9 mouse cellular contexts compared by ENCODE assay signal in genomic region chr2:119172862-119173576, GRCm38 (mm10). TPM values are rescaled to one million over a fixed set of nuclear protein-coding genes. Genes with fewer than 3 reads are reported as not detected.
DNase-seq lines count a peak whose midpoint lies in the region; ATAC-seq and TF ChIP-seq lines count a peak whose summit lies in the region.
"Had no signal": no experiment of that assay in that cellular context is flagged by ENCODE, and none has a peak within 500 bp of the region (broad histone marks: within the 10 kb centered on the region; RNA-seq: fewer than 3 reads in every experiment).

No protein-coding gene starts in this region.

- H3K4me3 ChIP-seq in G1E (ENCODE audit: low read depth, low read length) = no peak overlapping the region
- no peak overlapping the region for H3K4me3 ChIP-seq in forebrain, embryonic 14.5 days (ENCODE audit: low read depth, low read length)
- H3K4me3 ChIP-seq in hindbrain, embryonic 12.5 days = no peak overlapping the region
- H3K4me3 ChIP-seq in limb, embryonic 14.5 days (replicated peaks; ENCODE audit: low read length) = no peak overlapping the region
- no peak overlapping the region for H3K4me3 ChIP-seq in midbrain, embryonic 14.5 days (replicated peaks; ENCODE audit: low read depth, low read length)

- no peak for TF ChIP-seq CTCF in G1E (IDR thresholded peaks at IDR 0.05; ENCODE audit: low read depth, low read length)

- DNase-seq in G1E (ENCODE audit: low spot score) = peak; percentile 70
- DNase-seq in adrenal gland, adult 18-20 months (ENCODE audit: low spot score in 2 of 2) = peak; percentile 61 to 64
- peak; percentile 55 for DNase-seq in forebrain, embryonic 14.5 days (ENCODE audit: low spot score)
- no peak for DNase-seq in limb, embryonic 14.5 days (ENCODE audit: low spot score)
- peak; percentile 71 for DNase-seq in midbrain, embryonic 14.5 days
- no peak for DNase-seq in frontal cortex, postnatal 25 days (ENCODE audit: low spot score in 2 of 2)

- H3K36me3 ChIP-seq in G1E (replicated peaks) = peaks cover 59% of the 10 kb centered on the region
- H3K36me3 ChIP-seq in forebrain, embryonic 14.5 days (ENCODE audit: control insufficient read depth, insufficient read depth, low read length) = peaks cover 16% of the 10 kb centered on the region; the same call in 1 of the 2 replicates
- H3K36me3 ChIP-seq in hindbrain, embryonic 12.5 days = 0 out of 2 replicates have a peak, but pooled peaks cover 14% of the 10 kb centered on the region
- H3K36me3 ChIP-seq in limb, embryonic 14.5 days (ENCODE audit: control insufficient read depth, insufficient read depth, low read length) = peaks cover 24% of the 10 kb centered on the region
- peaks cover 14% of the 10 kb centered on the region for H3K36me3 ChIP-seq in midbrain, embryonic 14.5 days (ENCODE audit: control insufficient read depth, insufficient read depth, low read length)

- peaks cover 2% of the 10 kb centered on the region; the same call in 1 of the 2 replicates for H3K27me3 ChIP-seq in G1E (ENCODE audit: insufficient read depth, low read length)
- no peaks in the 10 kb centered on the region; the same call in 1 of the 2 replicates for H3K27me3 ChIP-seq in forebrain, embryonic 14.5 days (replicated peaks; ENCODE audit: control insufficient read depth, insufficient read depth, low read length)
- H3K27me3 ChIP-seq in hindbrain, embryonic 12.5 days = peaks cover 9% of the 10 kb centered on the region
- H3K27me3 ChIP-seq in limb, embryonic 14.5 days (ENCODE audit: control insufficient read depth, insufficient read depth, low read length) = no peaks in the 10 kb centered on the region
- H3K27me3 ChIP-seq in midbrain, embryonic 14.5 days (ENCODE audit: control insufficient read depth, insufficient read depth, low read length) = 0 out of 2 replicates have a peak, but pooled peaks cover under 1% of the 10 kb centered on the region

- H3K4me1 ChIP-seq in G1E (ENCODE audit: insufficient read depth, low read depth, low read length) = peaks cover 40% of the 10 kb centered on the region
- H3K4me1 ChIP-seq in forebrain, embryonic 14.5 days (ENCODE audit: control insufficient read depth, insufficient read depth, low read length) = peaks cover 6% of the 10 kb centered on the region; the same call in 1 of the 2 replicates
- H3K4me1 ChIP-seq in hindbrain, embryonic 12.5 days = peaks cover 32% of the 10 kb centered on the region
- peaks cover 6% of the 10 kb centered on the region for H3K4me1 ChIP-seq in limb, embryonic 14.5 days (ENCODE audit: control insufficient read depth, insufficient read depth, low read length)
- H3K4me1 ChIP-seq in midbrain, embryonic 14.5 days (ENCODE audit: control insufficient read depth, insufficient read depth, low read length) = 0 out of 2 replicates have a peak, but pooled peaks cover 7% of the 10 kb centered on the region

- no peak overlapping the region; the same call in 1 of the 2 replicates for H3K27ac ChIP-seq in forebrain, embryonic 14.5 days (ENCODE audit: low read depth, low read length)
- H3K27ac ChIP-seq in hindbrain, embryonic 12.5 days = peak overlapping the region; percentile 6; the same call in 1 of the 2 replicates
- 0 out of 2 replicates have a peak overlapping the region, but pooled peaks have one; percentile 19 for H3K27ac ChIP-seq in limb, embryonic 14.5 days (replicated peaks; ENCODE audit: low read depth, low read length)
- peak overlapping the region; percentile 5 for H3K27ac ChIP-seq in midbrain, embryonic 14.5 days (replicated peaks; ENCODE audit: low read depth, low read length)
- H3K27ac ChIP-seq: macrophage had no signal

- no peak for TF ChIP-seq POLR2A in limb, embryonic 14.5 days (IDR thresholded peaks at IDR 0.05; ENCODE audit: borderline replicate concordance, extremely low read depth, insufficient read depth, insufficient read length)

- no peaks in the 10 kb centered on the region for H3K9me3 ChIP-seq in G1E (replicated peaks)
- H3K9me3 ChIP-seq in forebrain, embryonic 14.5 days (replicated peaks; ENCODE audit: control insufficient read depth, low read length) = no peaks in the 10 kb centered on the region
- no peaks in the 10 kb centered on the region for H3K9me3 ChIP-seq in hindbrain, embryonic 12.5 days (replicated peaks)
- H3K9me3 ChIP-seq in limb, embryonic 14.5 days (ENCODE audit: control insufficient read depth, low read length) = no peaks in the 10 kb centered on the region
- H3K9me3 ChIP-seq in midbrain, embryonic 14.5 days (ENCODE audit: control insufficient read depth, low read length) = no peaks in the 10 kb centered on the region

- peak overlapping the region; percentile 46; the same call in 1 of the 2 replicates for H3K9ac ChIP-seq in forebrain, embryonic 14.5 days (ENCODE audit: low read length)
- no peak overlapping the region for H3K9ac ChIP-seq in hindbrain, embryonic 12.5 days
- peak overlapping the region; percentile 34; the same call in 1 of the 2 replicates for H3K9ac ChIP-seq in limb, embryonic 14.5 days (ENCODE audit: low read depth, low read length, severe bottlenecking)
- peak overlapping the region; percentile 14; the same call in 1 of the 2 replicates for H3K9ac ChIP-seq in midbrain, embryonic 14.5 days (replicated peaks; ENCODE audit: low read length)

- 29% methylated on average over 13 of the region's 13 CpGs for WGBS in forebrain, embryonic 14.5 days
- 26% methylated on average over 13 of the region's 13 CpGs for WGBS in hindbrain, embryonic 12.5 days
- WGBS in limb, embryonic 14.5 days = 14% methylated on average over 13 of the region's 13 CpGs
- 19% methylated on average over 13 of the region's 13 CpGs for WGBS in midbrain, embryonic 14.5 days

- H3K4me2 ChIP-seq in forebrain, embryonic 14.5 days (ENCODE audit: low read length) = no peak overlapping the region
- peak overlapping the region; percentile 14 for H3K4me2 ChIP-seq in hindbrain, embryonic 12.5 days (replicated peaks)
- no peak overlapping the region for H3K4me2 ChIP-seq in limb, embryonic 14.5 days (replicated peaks; ENCODE audit: low read depth, low read length, severe bottlenecking)
- H3K4me2 ChIP-seq in midbrain, embryonic 14.5 days (ENCODE audit: low read length) = peak overlapping the region; percentile 30

- peak; percentile 72 for ATAC-seq in G1E (ENCODE audit: extremely low read depth, insufficient number of reproducible peaks, low FRiP score, poor library complexity, severe bottlenecking)
- ATAC-seq in forebrain, embryonic 14.5 days = peak; percentile 43; the same call in 1 of the 2 replicates
- ATAC-seq in hindbrain, embryonic 12.5 days (ENCODE audit: low FRiP score) = peak; percentile 51
- ATAC-seq in limb, embryonic 14.5 days (ENCODE audit: low FRiP score, low read depth) = no peak
- peak; percentile 35; the same call in 1 of the 2 replicates for ATAC-seq in midbrain, embryonic 14.5 days (ENCODE audit: low FRiP score, low TSS enrichment)

RNA-seq across cellular contexts. Expression of gene Gm14137, which starts 1.3 kb away (rescaled TPM):
- not detected in 2 replicates for total RNA-seq in G1E (2014; fragmentation: Nextera tagmentation)
- 0.06 and 0.16 TPM in 2 replicates for total RNA-seq in G1E (2017)
- polyA plus RNA-seq in G1E (2012) = 0.02 TPM in 1 of 2 replicates, not detected in the other
- under 1 TPM in 1 of 2 experiments, not detected in 1; 0.13 TPM for total RNA-seq in adrenal gland, adult 18-20 months (2021)
- polyA plus RNA-seq in forebrain, embryonic 14.5 days (2014; fragmentation: Nextera tagmentation; extraction: Ambion mirVana) = 0.31 and 0.48 TPM in 2 replicates
- polyA plus RNA-seq in hindbrain, embryonic 12.5 days (2016; fragmentation: Nextera tagmentation; extraction: Ambion mirVana) = 0.96 and 1.1 TPM in 2 replicates
- polyA plus RNA-seq in limb, embryonic 14.5 days (2012; rRNA removed) = 0.05 and 0.15 TPM in 2 replicates
- 0.57 and 0.69 TPM in 2 replicates for polyA plus RNA-seq in limb, embryonic 14.5 days (2014; fragmentation: Nextera tagmentation; extraction: Ambion mirVana)
- polyA plus RNA-seq in midbrain, embryonic 14.5 days (2014; fragmentation: Nextera tagmentation; extraction: Ambion mirVana) = 0.43 and 0.90 TPM in 2 replicates
- polyA plus RNA-seq: cortical plate, adult 2 months; macrophage had no signal

RNA-seq across cellular contexts. Expression of gene Gchfr, which starts 5.4 kb away (rescaled TPM):
- total RNA-seq in G1E (2014; fragmentation: Nextera tagmentation) (1.3 TPM in 1 of 2 replicates, not detected in the other), G1E (2017) (6.7 and 9.8 TPM in 2 replicates)
- polyA plus RNA-seq in G1E (2012) = 40.2 and 43.5 TPM in 2 replicates
- 10 to 100 TPM; 24.3 to 26.0 TPM for total RNA-seq in adrenal gland, adult 18-20 months (2021)
- 1.7 and 2.5 TPM in 2 replicates for polyA plus RNA-seq in forebrain, embryonic 14.5 days (2014; fragmentation: Nextera tagmentation; extraction: Ambion mirVana)
- 8.3 and 11.7 TPM in 2 replicates for polyA plus RNA-seq in hindbrain, embryonic 12.5 days (2016; fragmentation: Nextera tagmentation; extraction: Ambion mirVana)
- 5.6 and 6.2 TPM in 2 replicates for polyA plus RNA-seq in limb, embryonic 14.5 days (2012; rRNA removed)
- polyA plus RNA-seq in limb, embryonic 14.5 days (2014; fragmentation: Nextera tagmentation; extraction: Ambion mirVana) = 14.8 and 20.9 TPM in 2 replicates
- polyA plus RNA-seq in midbrain, embryonic 14.5 days (2014; fragmentation: Nextera tagmentation; extraction: Ambion mirVana) = 7.4 and 8.6 TPM in 2 replicates
- polyA plus RNA-seq: macrophage had no signal

RNA-seq across cellular contexts. Expression of gene Rmdn3, which starts 16.2 kb away (rescaled TPM):
- total RNA-seq in G1E (2014; fragmentation: Nextera tagmentation) = 69.1 and 77.4 TPM in 2 replicates
- total RNA-seq in G1E (2017) = 95.9 and 104 TPM in 2 replicates
- 53.7 and 54.9 TPM in 2 replicates for polyA plus RNA-seq in G1E (2012)
- total RNA-seq in adrenal gland, adult 18-20 months (2021) = 100 to 1,000 TPM in 1 of 2 experiments, 10 to 100 TPM in 1; 72.4 to 101 TPM
- polyA plus RNA-seq in forebrain, embryonic 14.5 days (2014; fragmentation: Nextera tagmentation; extraction: Ambion mirVana) = 43.5 and 53.7 TPM in 2 replicates
- polyA plus RNA-seq in hindbrain, embryonic 12.5 days (2016; fragmentation: Nextera tagmentation; extraction: Ambion mirVana) = 45.5 and 45.9 TPM in 2 replicates
- polyA plus RNA-seq in limb, embryonic 14.5 days (2012; rRNA removed) = 25.4 and 27.4 TPM in 2 replicates
- polyA plus RNA-seq in limb, embryonic 14.5 days (2014; fragmentation: Nextera tagmentation; extraction: Ambion mirVana) = 38.9 and 40.7 TPM in 2 replicates
- 43.8 and 45.7 TPM in 2 replicates for polyA plus RNA-seq in midbrain, embryonic 14.5 days (2014; fragmentation: Nextera tagmentation; extraction: Ambion mirVana)

RNA-seq across cellular contexts. Expression of gene Zfyve19, which starts 35.4 kb away (rescaled TPM):
- total RNA-seq in G1E (2014; fragmentation: Nextera tagmentation) (18.4 and 23.4 TPM in 2 replicates), G1E (2017) (26.8 and 28.9 TPM in 2 replicates)
- 18.8 and 22.7 TPM in 2 replicates for polyA plus RNA-seq in G1E (2012)
- total RNA-seq in adrenal gland, adult 18-20 months (2021) = 10 to 100 TPM; 32.0 to 32.4 TPM
- polyA plus RNA-seq in forebrain, embryonic 14.5 days (2014; fragmentation: Nextera tagmentation; extraction: Ambion mirVana) = 62.8 and 67.6 TPM in 2 replicates
- 46.9 and 53.3 TPM in 2 replicates for polyA plus RNA-seq in hindbrain, embryonic 12.5 days (2016; fragmentation: Nextera tagmentation; extraction: Ambion mirVana)
- polyA plus RNA-seq in limb, embryonic 14.5 days (2012; rRNA removed) = 88.0 and 97.9 TPM in 2 replicates
- polyA plus RNA-seq in limb, embryonic 14.5 days (2014; fragmentation: Nextera tagmentation; extraction: Ambion mirVana) = 46.3 and 52.1 TPM in 2 replicates
- polyA plus RNA-seq in midbrain, embryonic 14.5 days (2014; fragmentation: Nextera tagmentation; extraction: Ambion mirVana) = 57.3 and 58.7 TPM in 2 replicates

RNA-seq across cellular contexts. Expression of gene Dnajc17, which starts 35.6 kb away (rescaled TPM):
- total RNA-seq in G1E (2014; fragmentation: Nextera tagmentation) (17.0 and 41.4 TPM in 2 replicates), G1E (2017) (16.9 and 24.9 TPM in 2 replicates)
- polyA plus RNA-seq in G1E (2012) = 32.5 TPM in 2 replicates
- 10 to 100 TPM; 12.5 to 13.1 TPM for total RNA-seq in adrenal gland, adult 18-20 months (2021)
- 24.6 and 29.0 TPM in 2 replicates for polyA plus RNA-seq in forebrain, embryonic 14.5 days (2014; fragmentation: Nextera tagmentation; extraction: Ambion mirVana)
- polyA plus RNA-seq in hindbrain, embryonic 12.5 days (2016; fragmentation: Nextera tagmentation; extraction: Ambion mirVana) = 22.6 and 23.3 TPM in 2 replicates
- polyA plus RNA-seq in limb, embryonic 14.5 days (2012; rRNA removed) = 18.1 and 33.1 TPM in 2 replicates
- 18.0 and 20.5 TPM in 2 replicates for polyA plus RNA-seq in limb, embryonic 14.5 days (2014; fragmentation: Nextera tagmentation; extraction: Ambion mirVana)
- 21.8 and 27.8 TPM in 2 replicates for polyA plus RNA-seq in midbrain, embryonic 14.5 days (2014; fragmentation: Nextera tagmentation; extraction: Ambion mirVana)

Comparison
In these comparisons a context has a peak if more than half of its experiments do, and no peak if none do; other contexts are left out.
1. DNase-seq: peak in G1E (single experiment), adrenal gland, adult 18-20 months (2 of 2), forebrain, embryonic 14.5 days (single experiment) and midbrain, embryonic 14.5 days (single experiment); none in limb, embryonic 14.5 days (single experiment) and frontal cortex, postnatal 25 days (0 of 2).
2. H3K4me2 ChIP-seq: peak in hindbrain, embryonic 12.5 days (single experiment) and midbrain, embryonic 14.5 days (single experiment); none in forebrain, embryonic 14.5 days (single experiment) and limb, embryonic 14.5 days (single experiment).